Mouse (Mus musculus) lung, adult 2 months (tissue): ENCODE measurements around the gene Cfap43.
A peak's percentile ranks its signal among the peaks of the same experiment; 100 is the strongest.

Experiments
- CTCF ChIP-seq: fragments of 200-500 bp; IDR thresholded peaks from 2 replicates; pipeline ENCODE4 v1.5.1; 2011; ENCODE audit warnings: mild to moderate bottlenecking, low read length, control low read depth; ENCODE audit not compliant: insufficient read depth
- POLR2A ChIP-seq: fragments of 200-500 bp; IDR thresholded peaks from 2 replicates; pipeline ENCODE4 v1.6.1; 2011; ENCODE audit warnings: low read depth, mild to moderate bottlenecking, control low read depth, low read length, borderline replicate concordance; ENCODE audit errors: extremely low read depth

DNA sequence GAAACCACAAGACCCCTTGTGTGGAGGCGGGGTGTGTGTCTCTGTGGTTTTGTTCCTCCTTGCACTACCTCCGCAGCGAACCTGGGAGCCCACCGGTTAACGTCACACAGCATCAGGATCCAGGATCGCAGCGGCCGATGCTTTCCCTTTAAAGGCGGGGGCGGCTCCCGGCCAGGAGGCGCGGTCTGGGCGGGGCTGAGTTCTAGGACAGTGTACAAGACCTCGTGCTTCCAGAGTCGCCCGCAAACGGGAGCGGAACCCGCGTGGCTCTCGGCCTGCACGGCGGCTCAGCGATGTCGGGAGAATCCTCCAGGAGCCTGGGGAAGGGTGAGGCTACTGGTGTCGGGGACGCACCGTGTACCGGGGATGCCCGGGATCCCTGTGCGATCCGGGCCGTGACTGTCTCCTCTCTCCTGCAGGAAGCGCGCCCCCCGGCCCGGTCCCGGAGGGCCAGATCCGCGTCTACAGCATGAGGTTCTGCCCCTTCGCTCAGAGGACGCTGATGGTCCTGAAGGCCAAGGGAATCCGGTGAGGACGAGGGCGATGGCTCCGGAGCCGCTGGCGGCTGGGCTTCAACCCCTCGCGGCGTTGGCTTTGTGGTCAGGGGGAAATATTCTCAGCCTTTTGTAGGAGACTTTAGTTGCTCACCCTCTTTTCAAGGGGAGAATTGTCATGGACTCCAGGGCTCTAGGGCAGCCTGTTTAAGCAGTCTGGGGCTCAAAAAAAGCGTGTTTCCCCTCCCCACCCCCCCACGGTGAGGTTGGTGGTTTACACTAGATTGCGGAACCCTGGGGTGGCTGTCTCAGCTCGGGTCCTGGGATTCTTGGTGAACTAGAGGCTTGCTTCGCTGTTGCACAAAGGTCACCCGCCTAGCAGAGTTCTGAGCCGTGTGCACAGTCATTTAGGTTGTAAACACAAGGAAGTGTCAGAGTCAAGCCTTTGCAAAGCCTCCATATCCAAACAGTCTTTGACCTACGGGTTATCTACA, 64.0 kb downstream of the Cfap43 start, which contains the start of gene Gsto1:
- TF ChIP-seq CTCF (no peak), POLR2A (peak; percentile 86; the same call in 1 of the 2 replicates)
